Mouse (Mus musculus) MEL (cell line): Measurements from ENCODE around the gene Dhcr7. TPM values are rescaled to one million over a fixed set of nuclear protein-coding genes. Genes with fewer than 3 reads are reported as not detected.

ENCODE experiments used
- DNase-seq: peaks from one replicate; pipeline ENCODE4 v3.0.0; 2011; ENCODE audit warnings: low read depth, low spot score
- H3K27ac ChIP-seq: 2 replicates; pipeline ENCODE4 v1.5.1; 2012; ENCODE audit warnings: low read depth, mild to moderate bottlenecking, control low read depth, low read length, moderate library complexity; ENCODE audit not compliant: control insufficient read depth
- H3K27me3 ChIP-seq, 2 experiments: fragments of 150-350 bp in 1 of 2; sonication (generic) in 1 of 2; 2 replicates each; pipeline ENCODE4 v1.6.1; 2012; ENCODE audit warnings: low read length in 2 of 2, mild to moderate bottlenecking in 2 of 2, improper control_type of control experiment in 1 of 2, moderate library complexity in 1 of 2; ENCODE audit not compliant: insufficient read depth in 2 of 2, control insufficient read depth in 1 of 2
- H3K36me3 ChIP-seq, 2 experiments: 2 replicates each; pipeline ENCODE4 v1.6.1; 2012 to 2014; ENCODE audit warnings: low read length in 2 of 2, improper control_type of control experiment in 1 of 2, inconsistent platforms in 1 of 2, mild to moderate bottlenecking in 1 of 2; ENCODE audit not compliant: insufficient read depth in 2 of 2, control insufficient read depth in 1 of 2
- H3K4me1 ChIP-seq, 2 experiments: fragments of 150-350 bp in 1 of 2; sonication (generic) in 1 of 2; 2 replicates each; pipeline ENCODE4 v1.6.1; 2012; ENCODE audit warnings: low read length in 2 of 2, improper control_type of control experiment in 1 of 2, mild to moderate bottlenecking in 1 of 2; ENCODE audit not compliant: insufficient read depth in 2 of 2, control insufficient read depth in 1 of 2
- H3K4me3 ChIP-seq, 2 experiments: fragments of 150-350 bp in 1 of 2; sonication (generic) in 1 of 2; 2 replicates each; pipeline ENCODE4 v1.5.1; 2012; ENCODE audit warnings: low read depth in 2 of 2, low read length in 2 of 2, mild to moderate bottlenecking in 2 of 2, moderate library complexity in 2 of 2, control low read depth in 1 of 2, improper control_type of control experiment in 1 of 2; ENCODE audit not compliant: control insufficient read depth in 1 of 2, insufficient read depth in 1 of 2
- H3K79me2 ChIP-seq: 2 replicates; pipeline ENCODE4 v1.6.1; 2012; ENCODE audit warnings: mild to moderate bottlenecking, low read length, moderate library complexity; ENCODE audit not compliant: control insufficient read depth, poor library complexity, insufficient read depth
- H3K9ac ChIP-seq: 2 replicates; pipeline ENCODE4 v1.6.1; 2012; ENCODE audit warnings: low read depth, mild to moderate bottlenecking, control low read depth, low read length, moderate library complexity; ENCODE audit not compliant: control insufficient read depth, poor library complexity, severe bottlenecking
- H3K9me3 ChIP-seq: fragments of 150-350 bp; sonication (generic); replicated peaks from 2 replicates; pipeline ENCODE4 v1.6.1; 2012; ENCODE audit warnings: mild to moderate bottlenecking, low read length, improper control_type of control experiment, moderate library complexity; ENCODE audit not compliant: insufficient read depth
- CHD1 ChIP-seq: IDR thresholded peaks from 2 replicates; pipeline ENCODE4 v1.6.1; 2012; ENCODE audit warnings: low read depth, mild to moderate bottlenecking, inconsistent platforms, low read length, improper control_type of control experiment
- CHD2 ChIP-seq: IDR thresholded peaks from 2 replicates; pipeline ENCODE4 v1.6.1; 2011; ENCODE audit warnings: low read length, improper control_type of control experiment
- CTCF ChIP-seq, 3 experiments: IDR thresholded peaks in 2 of 3; conservative IDR thresholded peaks in 1 of 3; 2 replicates each; pipeline ENCODE4 v1.5.1; 2011 to 2012; ENCODE audit warnings: low read length in 3 of 3, low read depth in 2 of 3, mild to moderate bottlenecking in 2 of 3, improper control_type of control experiment in 1 of 3, inconsistent platforms in 1 of 3, mixed read lengths in 1 of 3, moderate library complexity in 1 of 3; ENCODE audit not compliant: control insufficient read depth in 1 of 3, insufficient read depth in 1 of 3, poor library complexity in 1 of 3, severe bottlenecking in 1 of 3
- E2F4 ChIP-seq: IDR thresholded peaks from 2 replicates; pipeline ENCODE4 v1.6.1; 2011; ENCODE audit warnings: low read depth, low read length, improper control_type of control experiment, borderline replicate concordance
- EP300 ChIP-seq, 2 experiments: IDR thresholded peaks; 2 replicates each; pipeline ENCODE4 v1.6.1; 2011; ENCODE audit warnings: improper control_type of control experiment in 2 of 2, low read length in 2 of 2, low read depth in 1 of 2, mild to moderate bottlenecking in 1 of 2
- ETS1 ChIP-seq: IDR thresholded peaks from 2 replicates; pipeline ENCODE4 v1.6.1; 2012; ENCODE audit warnings: low read depth, mild to moderate bottlenecking, inconsistent platforms, low read length, improper control_type of control experiment, moderate library complexity
- GABPA ChIP-seq: IDR thresholded peaks from 2 replicates; pipeline ENCODE4 v1.6.1; 2012; ENCODE audit warnings: low read depth, mild to moderate bottlenecking, inconsistent platforms, low read length, improper control_type of control experiment, moderate library complexity
- GATA1 ChIP-seq: IDR thresholded peaks from 2 replicates; pipeline ENCODE4 v1.6.1; 2011; ENCODE audit warnings: low read depth, low read length, improper control_type of control experiment
- JUND ChIP-seq: IDR thresholded peaks from 2 replicates; pipeline ENCODE4 v1.6.1; 2011; ENCODE audit warnings: low read depth, mild to moderate bottlenecking, improper control_type of control experiment, low read length
- KAT2A ChIP-seq: conservative IDR thresholded peaks from 2 replicates; pipeline ENCODE4 v1.6.1; 2012; ENCODE audit warnings: low read depth, low read length, improper control_type of control experiment, inconsistent platforms
- MAZ ChIP-seq: IDR thresholded peaks from 2 replicates; pipeline ENCODE4 v1.6.1; 2012; ENCODE audit warnings: low read depth, mild to moderate bottlenecking, inconsistent platforms, low read length, improper control_type of control experiment
- MEF2A ChIP-seq: IDR thresholded peaks from 2 replicates; pipeline ENCODE4 v1.6.1; 2014; ENCODE audit warnings: low read depth, mild to moderate bottlenecking, inconsistent platforms, low read length, improper control_type of control experiment; ENCODE audit not compliant: poor library complexity, insufficient replicate concordance, severe bottlenecking; ENCODE audit errors: extremely low read depth
- MYB ChIP-seq: IDR thresholded peaks from 2 replicates; pipeline ENCODE4 v1.6.1; 2011; ENCODE audit warnings: mild to moderate bottlenecking, low read depth, low read length, improper control_type of control experiment
- NRF1 ChIP-seq: IDR thresholded peaks from 2 replicates; pipeline ENCODE4 v1.6.1; 2014; ENCODE audit warnings: low read depth, mild to moderate bottlenecking, inconsistent platforms, low read length, improper control_type of control experiment, moderate library complexity; ENCODE audit not compliant: poor library complexity, insufficient read depth, severe bottlenecking
- POLR2AphosphoS2 ChIP-seq: IDR thresholded peaks from 2 replicates; pipeline ENCODE4 v1.6.1; 2011; ENCODE audit warnings: low read length, improper control_type of control experiment
- RCOR1 ChIP-seq: IDR thresholded peaks from 2 replicates; pipeline ENCODE4 v1.6.1; 2012; ENCODE audit warnings: low read depth, mild to moderate bottlenecking, inconsistent platforms, low read length, improper control_type of control experiment
- SIN3A ChIP-seq: IDR thresholded peaks from 2 replicates; pipeline ENCODE4 v1.6.1; 2012; ENCODE audit warnings: low read length, improper control_type of control experiment, inconsistent platforms
- SMC3 ChIP-seq: IDR thresholded peaks from 2 replicates; pipeline ENCODE4 v1.6.1; 2011; ENCODE audit warnings: low read depth, low read length, improper control_type of control experiment
- TAL1 ChIP-seq: IDR thresholded peaks from 2 replicates; pipeline ENCODE4 v1.6.1; 2012; ENCODE audit warnings: mild to moderate bottlenecking, inconsistent platforms, low read length, moderate library complexity, mixed read lengths
- TCF12 ChIP-seq: IDR thresholded peaks from 2 replicates; pipeline ENCODE4 v1.6.1; 2014; ENCODE audit warnings: low read depth, mild to moderate bottlenecking, inconsistent platforms, low read length, improper control_type of control experiment, moderate library complexity
- polyA plus RNA-seq, 2 experiments: library from polyadenylated mRNA; stranded (reverse) in 1 of 2; unstranded in 1 of 2; fragments of >175 nt in 1 of 2; fragments of >200 nt in 1 of 2; gene quantifications; 2 replicates each; pipeline versions ENCODE4 v1.2.1 to v1.2.4; 2012; ENCODE audit warnings: low replicate concordance in 2 of 2, low read depth in 1 of 2; ENCODE audit not compliant: insufficient read length in 2 of 2, insufficient read depth in 1 of 2, missing spikeins in 1 of 2
- total RNA-seq: library from RNA; depleted of rRNA; stranded (reverse); fragments of 300-350 nt; gene quantifications from 2 replicates; pipeline ENCODE4 v1.2.3, GENCODE M21; 2012

The Dhcr7 gene
- total and polyA plus RNA-seq, 3 experiments: 12.7 to 40.7 TPM; not detected in 1

DNA sequence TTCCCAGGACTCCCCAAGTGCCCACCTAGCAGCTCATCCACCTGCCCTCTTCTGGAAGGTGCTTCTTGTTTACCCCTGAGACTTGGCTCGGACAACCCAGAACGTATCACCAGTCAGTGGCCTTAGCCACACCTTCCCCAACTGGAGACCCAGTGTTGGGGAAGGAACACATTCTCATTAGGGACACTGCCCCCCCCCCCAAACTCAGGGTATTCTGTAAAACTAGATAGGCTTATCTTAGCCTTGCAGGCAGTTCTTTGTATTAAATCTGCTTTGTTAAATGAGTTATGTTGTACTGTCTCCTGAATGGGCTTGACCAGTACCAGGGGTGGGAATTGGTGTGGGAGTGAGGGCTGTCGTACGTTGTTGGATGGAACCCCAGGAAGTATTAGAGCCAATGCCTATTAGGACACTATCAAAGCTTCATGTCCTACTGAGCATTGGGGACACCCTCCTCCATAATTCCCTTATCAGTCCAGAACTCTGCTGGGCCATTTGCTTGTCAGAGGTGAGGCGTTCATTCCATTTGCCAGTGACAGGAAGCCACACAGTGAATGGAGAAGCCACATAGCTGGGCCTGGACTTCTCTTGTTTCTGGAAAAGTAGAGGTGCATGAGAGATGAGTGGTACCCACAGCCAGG, 25.3 kb downstream of the Dhcr7 start:
- Histone ChIP-seq H3K4me1 (peaks cover 3 to 9% of the 10 kb centered on the region in 2 experiments; a peak in 3 of 4 replicates), H3K79me2 (no peaks in the 10 kb centered on the region), H3K36me3 (peaks cover 0 to 7% of the 10 kb centered on the region in 2 experiments; a peak in 2 of 4 replicates), H3K9ac (no peak overlapping the region), H3K27ac (no peak overlapping the region), H3K27me3 (no peaks in the 10 kb centered on the region), H3K4me3 (no peak overlapping the region), H3K9me3 (no peaks in the 10 kb centered on the region)
- DNase-seq: peak; percentile 29
- TF ChIP-seq GATA1 (peak; percentile 44; the same call in 1 of the 2 replicates), NRF1 (no peak), TAL1 (peak; percentile 66), TCF12 (peak; percentile 90), RCOR1 (peak; percentile 57; the same call in 1 of the 2 replicates), POLR2AphosphoS2 (no peak), GABPA (no peak), JUND (no peak), EP300 (IDR thresholded peaks at IDR 0.05; ENCODE audit: low read depth in 1 of 2, low read length in 2 of 2) (peak; percentile 63 to 79), ETS1 (peak; percentile 38; the same call in 1 of the 2 replicates), SIN3A (peak; percentile 19; the same call in 1 of the 2 replicates)

DNA sequence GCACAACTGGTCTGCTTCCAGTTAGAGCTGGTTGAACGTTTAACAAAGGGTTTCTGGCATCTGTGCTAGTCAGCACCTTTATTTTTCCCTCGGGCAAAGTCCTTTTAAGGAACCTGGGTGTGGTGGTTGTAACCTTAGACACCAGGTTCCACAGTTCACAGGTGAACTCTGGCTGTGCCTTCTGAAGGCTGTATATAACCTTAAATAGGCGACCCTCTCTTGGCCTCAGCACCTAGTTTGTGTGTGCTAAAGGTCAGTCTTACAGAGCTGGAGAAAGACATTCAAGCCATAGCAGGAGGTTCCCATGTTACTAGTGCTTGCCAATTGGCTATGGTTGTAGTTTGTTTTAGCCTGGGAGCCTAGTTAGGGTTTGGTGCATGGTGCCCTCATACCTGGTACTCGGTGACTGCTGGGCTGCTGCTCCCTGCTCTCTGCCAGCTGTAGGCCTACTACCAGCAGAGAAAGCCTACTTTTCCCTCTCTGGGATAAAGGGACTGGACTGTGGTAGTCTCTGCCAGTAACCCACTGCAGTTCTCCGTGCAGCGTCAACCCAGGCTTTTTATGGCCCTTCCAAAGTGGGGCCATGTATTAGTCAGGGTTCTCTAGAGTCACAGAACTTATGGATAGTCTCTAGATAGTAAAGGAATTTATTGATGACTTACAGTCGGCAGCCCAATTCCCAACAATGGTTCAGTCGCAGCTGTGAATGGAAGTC, 26.0 kb downstream of the Dhcr7 start:
- Histone ChIP-seq H3K4me3 (no peak overlapping the region), H3K9ac (no peak overlapping the region)
- TF ChIP-seq CHD1 (no peak), POLR2AphosphoS2 (no peak), MAZ (no peak), EP300 (IDR thresholded peaks at IDR 0.05; ENCODE audit: low read depth in 1 of 2, low read length in 2 of 2) (no peak), E2F4 (no peak), MYB (no peak), CHD2 (no peak), CTCF (IDR thresholded peaks at IDR 0.05 in 2 of 3, conservative IDR thresholded peaks at IDR 0.05 in 1 of 3; ENCODE audit: control insufficient read depth in 1 of 3, insufficient read depth in 1 of 3, low read depth in 2 of 3, low read length in 3 of 3, poor library complexity in 1 of 3, severe bottlenecking in 1 of 3) (no peak), SMC3 (no peak), KAT2A (no peak), MEF2A (no peak)
- TF ChIP-seq, all 39 proteins: peak for 0
- Histone ChIP-seq H3K9me3 (no peaks in the 10 kb centered on the region), H3K79me2 (no peaks in the 10 kb centered on the region), H3K27me3 (no peaks in the 10 kb centered on the region), H3K36me3 (peaks cover 0 to 7% of the 10 kb centered on the region in 2 experiments; a peak in 2 of 4 replicates), H3K27ac (no peak overlapping the region), H3K4me1 (peaks cover 3 to 9% of the 10 kb centered on the region in 2 experiments; a peak in 3 of 4 replicates)
- DNase-seq: no peak
